Mouse (Mus musculus) limb, embryonic 12.5 days (tissue): Measurements from ENCODE around the gene Rab37. TPM values are rescaled to one million over a fixed set of nuclear protein-coding genes. Genes with fewer than 3 reads are reported as not detected.

Experiments used
- ATAC-seq: fragments of 200-750 bp; cut with Nextera tagmentation; 2 replicates; pipeline ENCODE4 v1.8.0; 2017; ENCODE audit warnings: low read depth, moderate TSS enrichment; ENCODE audit not compliant: insufficient number of reproducible peaks, insufficient read depth, low FRiP score, low TSS enrichment
- H3K27ac ChIP-seq: fragments of 300-500 bp; sonication (generic); 2 replicates; pipeline ENCODE4 v1.5.1; 2016; ENCODE audit warnings: mild to moderate bottlenecking, moderate library complexity
- H3K27me3 ChIP-seq: fragments of 300-500 bp; sonication (generic); 2 replicates; pipeline ENCODE4 v1.6.1; 2016; ENCODE audit warnings: mild to moderate bottlenecking, moderate library complexity
- H3K36me3 ChIP-seq: fragments of 300-500 bp; sonication (generic); 2 replicates; pipeline ENCODE4 v1.6.1; 2016; ENCODE audit warnings: mild to moderate bottlenecking, moderate library complexity
- H3K4me1 ChIP-seq: fragments of 300-500 bp; sonication (generic); replicated peaks from 2 replicates; pipeline ENCODE4 v1.6.1; 2016
- H3K4me2 ChIP-seq: fragments of 300-500 bp; sonication (generic); 2 replicates; pipeline ENCODE4 v1.6.1; 2016; ENCODE audit warnings: mild to moderate bottlenecking, moderate library complexity
- H3K4me3 ChIP-seq: fragments of 300-500 bp; sonication (generic); replicated peaks from 2 replicates; pipeline ENCODE4 v1.5.1; 2016; ENCODE audit warnings: mild to moderate bottlenecking
- H3K9ac ChIP-seq: fragments of 300-500 bp; sonication (generic); replicated peaks from 2 replicates; pipeline ENCODE4 v1.6.1; 2016; ENCODE audit warnings: mild to moderate bottlenecking, moderate library complexity
- H3K9me3 ChIP-seq: fragments of 300-500 bp; sonication (generic); 2 replicates; pipeline ENCODE4 v1.6.1; 2016; ENCODE audit warnings: mild to moderate bottlenecking, moderate library complexity
- WGBS: fragments of 180-500 bp; shearing (Covaris S2); methylation state at CpG from one replicate; pipeline ENCODE4 v1.1.7; 2016; 5-methylcytosine and 5-hydroxymethylcytosine counted together
- polyA plus RNA-seq: library from polyadenylated mRNA; unstranded; fragments of >200 nt; fragmentation: Nextera tagmentation; extraction: Ambion mirVana; gene quantifications from 2 replicates; pipeline ENCODE4 v1.2.1, GENCODE M21; 2016

Gene Rab37
- polyA plus RNA-seq, 1 experiment from 2014 or later: 1.4 TPM

DNA sequence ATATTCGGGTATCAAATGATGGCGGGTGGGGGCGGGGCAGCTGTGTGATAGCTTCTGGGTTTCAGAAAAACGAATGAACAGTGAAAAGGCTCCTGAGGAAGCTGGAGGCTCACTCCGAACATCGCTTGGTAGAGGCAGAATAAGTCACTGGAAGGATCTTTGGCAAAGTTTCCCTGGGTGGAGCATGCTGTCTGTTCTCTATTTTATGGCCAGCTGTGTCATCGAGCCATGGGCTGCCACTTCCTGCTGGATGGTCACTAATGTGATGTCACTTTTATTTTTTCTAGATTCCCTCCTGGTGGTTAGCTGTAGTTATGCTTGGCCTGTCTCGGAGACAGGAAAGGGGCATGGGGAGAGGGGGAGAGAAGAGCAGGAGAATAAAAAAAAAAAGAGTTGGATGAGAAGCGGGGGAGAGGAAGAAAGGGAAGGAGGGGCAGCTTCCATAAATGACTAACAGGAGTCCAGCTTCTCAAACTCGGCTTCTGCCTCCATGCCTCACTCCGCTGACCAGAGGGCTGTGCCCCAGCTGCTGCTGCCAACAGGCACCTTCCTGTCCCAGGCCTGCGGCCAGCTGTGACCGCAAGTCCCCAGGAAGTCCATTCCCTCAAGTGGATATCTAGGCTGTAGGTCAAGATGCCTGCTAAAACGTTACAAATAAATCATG, 19.5 kb upstream of the Rab37 start:
- no peak overlapping the region for H3K27ac ChIP-seq
- no peaks in the 10 kb centered on the region for H3K36me3 ChIP-seq
- peaks cover 9% of the 10 kb centered on the region for H3K4me1 ChIP-seq
- H3K9ac ChIP-seq: no peak overlapping the region
- H3K4me2 ChIP-seq: peak overlapping the region; percentile 5; the same call in 1 of the 2 replicates
- WGBS: 20% methylated on average over 14 of the region's 14 CpGs
- ATAC-seq: no peak
- no peak overlapping the region for H3K4me3 ChIP-seq
- H3K9me3 ChIP-seq: no peaks in the 10 kb centered on the region
- peaks cover 6% of the 10 kb centered on the region; the same call in 1 of the 2 replicates for H3K27me3 ChIP-seq

DNA sequence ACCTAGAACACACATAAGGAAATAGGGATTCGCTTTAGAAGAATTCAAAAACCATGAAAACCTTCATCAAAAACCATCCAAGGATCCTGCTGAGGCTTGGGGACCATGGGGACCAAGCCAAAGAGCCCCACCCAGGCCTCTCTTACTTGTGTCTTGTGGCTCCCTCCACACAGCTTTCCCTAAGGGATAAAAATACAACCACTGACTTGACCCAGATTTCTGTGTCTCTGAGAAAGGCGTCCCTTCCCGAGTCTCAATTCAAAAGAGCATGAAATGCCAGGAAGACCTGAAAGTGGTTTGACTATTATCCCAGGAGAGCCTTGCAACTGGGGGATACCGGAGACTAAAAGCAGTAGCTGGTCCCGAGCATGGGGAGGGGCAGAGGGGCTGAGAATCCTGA, 18.2 kb upstream of the Rab37 start:
- 72% methylated on average over 5 of the region's 5 CpGs for WGBS
- ATAC-seq: no peak
- no peak overlapping the region for H3K4me3 ChIP-seq
- H3K36me3 ChIP-seq: no peaks in the 10 kb centered on the region
- peaks cover 6% of the 10 kb centered on the region; the same call in 1 of the 2 replicates for H3K27me3 ChIP-seq
- peaks cover 9% of the 10 kb centered on the region for H3K4me1 ChIP-seq
- no peaks in the 10 kb centered on the region for H3K9me3 ChIP-seq
- H3K27ac ChIP-seq: no peak overlapping the region
- no peak overlapping the region for H3K4me2 ChIP-seq
- no peak overlapping the region for H3K9ac ChIP-seq

DNA sequence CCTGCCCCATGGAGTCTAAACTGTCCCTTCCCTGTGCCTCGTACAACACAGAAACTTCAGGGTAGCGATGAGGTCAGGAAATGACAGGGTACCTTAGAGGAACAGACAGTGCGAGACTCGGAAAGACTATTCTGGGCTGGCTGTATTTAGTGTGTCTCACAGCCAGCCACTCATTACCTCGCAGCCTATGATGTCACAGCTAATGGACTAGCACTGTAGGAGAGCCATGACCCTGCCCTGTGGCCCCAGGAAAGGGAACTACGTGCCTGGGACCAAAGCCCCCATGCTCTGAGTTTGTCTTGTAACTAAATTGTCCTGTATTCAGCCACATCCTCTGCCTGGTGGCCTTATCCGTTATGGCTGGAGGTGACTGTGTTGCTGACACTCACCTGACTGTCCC, 15.8 kb upstream of the Rab37 start:
- ATAC-seq: no peak
- H3K4me1 ChIP-seq: peaks cover 9% of the 10 kb centered on the region
- 73% methylated on average over 7 of the region's 7 CpGs for WGBS
- no peaks in the 10 kb centered on the region for H3K36me3 ChIP-seq
- peaks cover 6% of the 10 kb centered on the region; the same call in 1 of the 2 replicates for H3K27me3 ChIP-seq
- H3K9ac ChIP-seq: no peak overlapping the region
- no peak overlapping the region for H3K27ac ChIP-seq
- no peak overlapping the region for H3K4me2 ChIP-seq
- no peaks in the 10 kb centered on the region for H3K9me3 ChIP-seq
- no peak overlapping the region for H3K4me3 ChIP-seq

DNA sequence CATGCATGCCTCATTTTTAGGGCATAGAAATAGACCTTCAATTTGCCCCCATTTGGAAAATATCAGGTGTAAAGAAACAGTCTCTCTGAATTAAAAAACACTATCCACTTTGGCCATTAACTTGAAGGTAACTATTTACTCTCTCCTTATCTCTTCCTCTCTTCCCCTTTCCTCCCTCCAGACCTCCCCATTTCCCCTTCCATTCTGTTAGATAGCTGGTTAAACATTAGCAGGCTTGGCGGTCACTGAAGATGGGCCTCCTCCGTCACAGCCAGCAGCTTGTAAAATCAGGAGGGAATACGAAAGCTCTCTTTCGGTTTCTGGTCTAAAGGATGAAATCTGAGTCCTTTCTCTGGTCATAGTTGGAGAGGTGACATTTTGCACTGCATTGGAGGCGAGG, 15.4 kb upstream of the Rab37 start:
- Histone ChIP-seq H3K36me3 (no peaks in the 10 kb centered on the region), H3K9me3 (no peaks in the 10 kb centered on the region), H3K4me1 (peaks cover 9% of the 10 kb centered on the region), H3K27me3 (peaks cover 4% of the 10 kb centered on the region; the same call in 1 of the 2 replicates), H3K27ac (no peak overlapping the region), H3K4me3 (no peak overlapping the region), H3K9ac (no peak overlapping the region), H3K4me2 (no peak overlapping the region)
- 67% methylated on average over 5 of the region's 5 CpGs for WGBS
- no peak for ATAC-seq

DNA sequence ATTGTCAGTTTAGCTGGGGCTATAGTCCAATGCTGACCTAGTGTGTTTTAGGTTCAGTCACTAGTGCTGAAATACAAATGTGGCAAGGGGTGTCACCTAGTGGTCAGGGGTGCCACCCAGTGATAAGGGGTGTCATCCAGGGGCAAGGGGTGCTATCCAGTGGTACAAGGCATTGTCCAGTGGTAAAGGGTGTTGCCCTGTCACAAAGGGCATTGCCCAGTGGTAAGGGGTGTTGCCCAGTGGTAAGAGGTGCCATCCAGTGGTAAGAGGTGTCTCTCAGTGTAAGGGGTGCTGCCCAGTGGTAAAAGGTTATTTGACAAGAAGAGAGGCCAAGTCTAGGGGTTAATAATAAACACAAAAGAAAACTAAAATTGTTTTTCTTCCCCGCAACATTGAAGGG, 13.8 kb upstream of the Rab37 start:
- WGBS: 89% methylated on average over 1 of the region's 1 CpGs
- Histone ChIP-seq H3K27ac (no peak overlapping the region), H3K4me1 (no peaks in the 10 kb centered on the region), H3K9ac (no peak overlapping the region), H3K4me3 (no peak overlapping the region), H3K27me3 (no peaks in the 10 kb centered on the region; the same call in 1 of the 2 replicates), H3K9me3 (no peaks in the 10 kb centered on the region), H3K4me2 (no peak overlapping the region), H3K36me3 (no peaks in the 10 kb centered on the region)
- ATAC-seq: no peak

DNA sequence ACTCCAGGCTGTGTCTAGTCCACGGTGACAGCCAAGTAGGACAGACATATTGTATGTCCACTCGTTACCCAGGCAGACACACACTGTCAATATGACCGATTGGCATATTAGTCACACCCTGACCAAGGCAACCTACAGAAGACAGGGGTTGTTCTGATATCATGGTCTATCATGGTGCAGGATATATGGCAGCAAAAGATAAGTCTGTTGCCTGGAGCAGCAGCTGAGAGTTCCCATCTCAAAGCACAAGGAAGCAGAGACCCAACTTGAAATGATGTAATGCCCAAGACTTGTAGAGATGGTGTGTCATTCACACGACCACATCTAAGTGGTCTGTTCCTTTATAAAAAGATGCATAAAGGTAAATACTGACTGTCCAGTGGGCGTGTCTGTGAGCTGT, 12.6 kb upstream of the Rab37 start:
- no peak overlapping the region for H3K4me3 ChIP-seq
- H3K4me2 ChIP-seq: no peak overlapping the region
- 88% methylated on average over 5 of the region's 5 CpGs for WGBS
- no peak overlapping the region for H3K9ac ChIP-seq
- no peaks in the 10 kb centered on the region for H3K9me3 ChIP-seq
- H3K27me3 ChIP-seq: peaks cover 1% of the 10 kb centered on the region
- no peaks in the 10 kb centered on the region for H3K4me1 ChIP-seq
- H3K36me3 ChIP-seq: no peaks in the 10 kb centered on the region
- H3K27ac ChIP-seq: no peak overlapping the region
- ATAC-seq: no peak

DNA sequence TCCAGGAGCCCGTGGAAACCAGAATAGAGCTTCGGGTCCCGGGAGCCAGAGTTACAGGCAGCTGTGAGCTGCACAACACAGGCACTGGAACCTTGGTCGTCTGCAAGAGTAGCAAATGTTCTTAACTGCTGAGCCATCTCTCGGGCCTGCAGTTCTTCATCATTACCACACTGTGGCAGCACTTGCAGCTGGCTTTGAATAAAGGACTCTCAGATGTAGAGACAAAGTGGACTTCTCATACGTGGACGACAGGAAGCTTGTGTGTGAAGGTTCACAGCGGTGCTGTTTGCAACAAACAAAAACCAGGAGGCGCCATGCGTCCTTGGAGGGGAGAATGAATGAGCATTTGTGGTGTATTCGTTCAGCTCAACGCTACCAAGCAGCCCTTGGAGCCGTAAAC, 10.3 kb upstream of the Rab37 start:
- H3K4me3 ChIP-seq: no peak overlapping the region
- peaks cover 17% of the 10 kb centered on the region for H3K27me3 ChIP-seq
- no peaks in the 10 kb centered on the region for H3K4me1 ChIP-seq
- H3K4me2 ChIP-seq: no peak overlapping the region
- ATAC-seq: no peak
- H3K27ac ChIP-seq: no peak overlapping the region
- no peaks in the 10 kb centered on the region for H3K9me3 ChIP-seq
- no peak overlapping the region for H3K9ac ChIP-seq
- H3K36me3 ChIP-seq: no peaks in the 10 kb centered on the region
- 37% methylated on average over 13 of the region's 13 CpGs for WGBS

DNA sequence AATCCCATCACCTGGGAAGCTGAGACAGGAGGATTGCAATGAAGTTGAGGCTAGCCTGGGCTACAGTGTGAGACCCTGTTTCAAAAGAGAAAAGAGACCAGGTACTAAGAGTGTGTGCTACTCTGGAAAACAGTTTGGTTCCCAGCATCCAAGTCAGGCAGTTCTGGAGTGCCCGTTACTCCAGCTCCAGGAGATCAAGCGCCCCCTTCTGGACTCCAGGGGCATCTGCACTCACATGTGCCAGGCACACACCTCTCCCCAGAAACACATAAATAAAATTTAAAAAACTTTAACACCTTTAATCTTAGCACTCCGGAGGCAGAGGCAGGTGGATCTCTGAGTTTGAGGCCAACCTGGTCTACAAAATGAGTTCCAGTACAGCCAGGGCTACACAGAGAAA, 9.9 kb upstream of the Rab37 start:
- no peak overlapping the region for H3K4me3 ChIP-seq
- H3K27me3 ChIP-seq: peaks cover 21% of the 10 kb centered on the region
- no peaks in the 10 kb centered on the region for H3K36me3 ChIP-seq
- H3K9ac ChIP-seq: no peak overlapping the region
- no peak overlapping the region for H3K4me2 ChIP-seq
- 64% methylated on average over 3 of the region's 3 CpGs for WGBS
- ATAC-seq: no peak
- no peaks in the 10 kb centered on the region for H3K9me3 ChIP-seq
- H3K27ac ChIP-seq: no peak overlapping the region
- H3K4me1 ChIP-seq: no peaks in the 10 kb centered on the region

DNA sequence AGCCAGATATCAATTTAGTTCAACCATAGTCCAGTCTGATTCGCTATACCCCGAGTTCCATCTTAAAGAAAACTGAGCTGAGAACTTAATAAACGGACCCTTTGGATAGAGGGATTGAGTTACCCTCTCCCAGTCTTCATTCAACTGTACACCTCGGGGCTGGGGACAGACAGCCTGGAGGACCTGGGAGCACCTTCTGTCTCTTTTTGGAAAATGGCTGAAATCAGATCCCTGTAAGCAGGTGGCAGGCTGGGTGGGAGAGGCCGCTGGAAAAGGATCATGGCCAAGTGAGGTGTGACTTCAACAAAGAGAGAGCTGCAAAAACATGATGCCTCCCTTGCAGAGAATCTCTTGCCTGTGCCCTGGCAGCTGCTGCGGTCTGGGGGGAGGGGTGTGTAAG, 9.0 kb upstream of the Rab37 start:
- Histone ChIP-seq H3K4me3 (no peak overlapping the region), H3K27me3 (peaks cover 23% of the 10 kb centered on the region), H3K27ac (no peak overlapping the region), H3K4me1 (no peaks in the 10 kb centered on the region), H3K9ac (no peak overlapping the region), H3K4me2 (no peak overlapping the region), H3K36me3 (no peaks in the 10 kb centered on the region), H3K9me3 (no peaks in the 10 kb centered on the region)
- ATAC-seq: no peak
- 71% methylated on average over 6 of the region's 6 CpGs for WGBS

DNA sequence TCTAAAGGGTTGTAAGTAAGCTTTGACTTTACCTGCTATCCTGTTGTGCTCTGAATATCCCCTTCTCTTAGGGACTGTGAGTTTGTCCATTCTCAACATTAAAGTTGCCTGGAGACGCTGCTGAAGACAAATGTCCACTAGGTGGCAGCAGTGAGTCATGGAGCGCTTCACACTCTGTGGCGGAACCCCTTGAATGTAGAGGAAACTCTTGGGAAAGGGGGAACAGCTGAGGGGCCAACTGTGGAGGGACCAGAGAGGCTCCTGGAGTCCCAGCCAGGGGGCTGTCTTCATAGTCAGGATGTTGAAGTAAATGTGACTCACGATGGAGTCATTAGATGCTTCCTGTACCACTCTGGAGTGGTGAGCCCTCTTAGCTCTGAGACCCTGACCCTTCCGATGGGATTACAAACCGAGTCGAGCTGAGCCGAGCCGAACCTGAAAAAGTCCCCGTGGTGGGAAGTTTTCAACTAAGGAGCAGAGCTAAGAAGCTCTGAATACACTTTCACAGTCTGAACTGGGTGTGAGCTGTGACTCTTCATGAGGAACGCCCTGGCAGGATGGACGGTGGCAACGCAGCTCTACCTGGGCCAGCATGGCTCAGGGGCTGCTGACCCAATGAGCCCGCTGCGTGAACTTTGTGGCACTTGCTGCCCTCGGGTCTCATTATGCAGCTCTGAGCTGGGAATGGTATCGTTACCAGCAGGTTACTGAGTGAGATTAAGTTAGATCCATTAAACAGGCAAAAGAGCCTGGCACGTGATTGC, 7.7 kb upstream of the Rab37 start:
- H3K9me3 ChIP-seq: no peaks in the 10 kb centered on the region
- H3K9ac ChIP-seq: no peak overlapping the region
- peaks cover 23% of the 10 kb centered on the region for H3K27me3 ChIP-seq
- ATAC-seq: no peak
- 47% methylated on average over 18 of the region's 18 CpGs for WGBS
- no peak overlapping the region for H3K4me3 ChIP-seq
- no peaks in the 10 kb centered on the region for H3K36me3 ChIP-seq
- no peaks in the 10 kb centered on the region for H3K4me1 ChIP-seq
- H3K4me2 ChIP-seq: no peak overlapping the region
- H3K27ac ChIP-seq: no peak overlapping the region

DNA sequence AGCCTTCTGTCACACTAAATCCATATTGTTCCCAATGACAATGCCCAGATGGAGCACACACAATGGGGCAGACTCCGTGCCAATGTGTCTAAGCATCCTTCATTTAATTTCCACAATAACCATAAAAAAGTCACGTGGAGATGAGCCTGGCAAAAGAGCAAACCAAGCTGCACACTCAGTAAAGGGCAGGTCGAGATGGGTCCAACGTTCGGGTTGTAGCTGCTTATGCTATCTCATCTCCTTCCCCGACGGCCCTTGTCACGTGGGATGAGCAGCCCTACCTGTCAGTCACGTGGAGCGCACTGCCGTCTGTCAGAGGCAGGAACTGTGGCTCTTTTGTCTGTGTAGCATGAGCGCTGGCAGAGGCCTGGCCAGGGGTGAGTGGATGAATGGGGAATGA, 6.6 kb upstream of the Rab37 start:
- no peak overlapping the region for H3K4me2 ChIP-seq

More for the DNA sequence above, 6.6 kb upstream of the Rab37 start:
- no peak overlapping the region for H3K9ac ChIP-seq
- WGBS: 56% methylated on average over 12 of the region's 12 CpGs
- no peak for ATAC-seq
- H3K27ac ChIP-seq: no peak overlapping the region
- H3K27me3 ChIP-seq: peaks cover 31% of the 10 kb centered on the region
- H3K4me1 ChIP-seq: no peaks in the 10 kb centered on the region
- no peaks in the 10 kb centered on the region for H3K36me3 ChIP-seq
- H3K9me3 ChIP-seq: no peaks in the 10 kb centered on the region
- no peak overlapping the region for H3K4me3 ChIP-seq
